Mouse (Mus musculus) ovary, adult 18-20 months (tissue): Measurements from ENCODE around the gene Dhx15.
"Not testable (repeated sequence)": the region's sequence is repeated elsewhere in the genome, so short reads cannot be mapped to it uniquely, and the experiment has no call there.

Experiments used
- DNase-seq: peaks from one replicate; pipeline ENCODE4 v3.0.0; 2022; ENCODE audit warnings: low spot score, mixed read lengths

The Dhx15 gene

GRCm38 (mm10) chr5:52190371-52191179 lies at the start of gene Dhx15:
Gene Dhx15, minus strand, starts transcription at chr5:52190514.
- DNase-seq: peak; percentile 88

- no peak for DNase-seq
These were observed 48.6 kb upstream of the Dhx15 start for GRCm38 (mm10) chr5:52238877-52239276.

GRCm38 (mm10) chr5:52237956-52238735 lies 47.8 kb upstream of the Dhx15 start:
- no peak for DNase-seq

DNA sequence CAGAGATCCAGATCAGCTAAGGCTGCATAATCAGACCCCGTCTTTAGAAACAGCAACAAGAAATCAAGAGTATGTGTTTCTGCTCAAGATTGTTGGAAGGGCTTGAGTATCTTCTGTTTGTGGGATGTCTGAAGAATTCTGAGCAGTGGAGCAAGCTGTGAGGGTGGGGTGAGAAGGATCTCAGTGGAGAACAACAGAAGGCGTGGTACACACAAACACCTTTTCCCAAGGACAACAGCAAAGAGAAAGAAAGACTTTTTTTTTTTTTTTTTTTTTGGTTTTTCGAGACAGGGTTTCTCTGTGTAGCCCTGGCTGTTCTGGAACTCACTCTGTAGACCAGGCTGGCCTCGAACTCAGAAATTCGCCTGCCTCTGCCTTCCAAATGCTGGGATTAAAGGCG lies 46.3 kb upstream of the Dhx15 start:
- DNase-seq: not testable (repeated sequence)

DNA sequence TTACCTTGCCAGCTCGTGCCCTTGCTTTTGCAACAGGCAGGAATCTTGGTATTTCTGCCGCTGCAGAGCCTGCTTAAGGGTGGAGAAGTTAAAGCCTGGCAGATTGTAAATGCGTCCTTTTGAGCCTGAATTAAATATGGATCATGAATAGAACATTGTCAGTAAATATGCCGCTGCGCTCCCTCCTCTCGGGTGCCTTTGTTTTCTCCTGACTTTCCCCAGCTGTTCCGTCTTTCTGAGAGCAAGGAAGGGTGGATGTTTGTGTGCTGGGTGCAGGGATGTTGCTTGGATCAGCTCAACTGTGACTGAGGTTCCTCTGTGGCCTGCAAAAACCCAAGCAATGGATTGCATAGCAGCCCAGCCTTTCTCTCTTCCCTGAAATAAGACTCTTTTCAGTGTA lies 44.3 kb upstream of the Dhx15 start:
- DNase-seq: no peak

DNA sequence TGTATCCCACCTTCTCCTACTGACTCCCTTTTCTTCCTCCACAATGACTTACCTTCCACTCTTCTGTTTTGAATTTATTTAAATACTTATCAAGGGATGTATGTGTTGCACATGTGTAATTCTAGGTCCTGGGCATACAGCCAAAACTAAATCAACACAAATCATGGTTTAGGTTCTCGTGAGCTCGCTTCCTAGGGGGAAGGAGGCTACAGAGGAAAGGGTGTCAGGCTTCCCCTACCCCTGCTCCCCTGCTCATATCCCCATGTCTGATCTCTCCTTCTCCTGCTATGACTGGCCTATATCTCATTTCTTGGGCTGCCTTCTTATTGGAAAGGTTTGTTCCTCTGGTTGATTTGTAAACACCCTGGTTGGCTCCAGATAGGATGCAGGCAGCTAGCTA lies 43.6 kb upstream of the Dhx15 start:
- no peak for DNase-seq

DNA sequence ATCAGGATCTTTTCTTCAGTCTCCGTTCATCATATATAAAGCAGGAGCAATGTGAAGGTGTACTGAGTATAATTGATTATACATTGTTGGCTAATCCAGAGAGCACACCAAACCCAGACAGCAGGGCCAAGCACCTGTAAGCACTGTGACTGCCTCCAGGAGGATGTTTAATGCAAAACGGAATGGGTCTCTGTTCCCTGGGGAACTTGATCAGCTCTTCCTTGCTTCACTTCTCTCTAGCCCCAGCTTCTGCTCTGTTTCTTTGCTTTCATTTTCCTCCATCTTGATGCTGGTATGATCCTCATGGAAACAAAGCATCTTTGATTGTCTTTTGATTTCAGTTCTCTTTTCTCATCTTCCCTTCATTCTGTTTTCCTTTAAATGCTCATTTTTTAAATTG lies 42.3 kb upstream of the Dhx15 start:
- DNase-seq: no peak

GRCm38 (mm10) chr5:52232199-52232598 lies 41.9 kb upstream of the Dhx15 start:
- DNase-seq: no peak

DNA sequence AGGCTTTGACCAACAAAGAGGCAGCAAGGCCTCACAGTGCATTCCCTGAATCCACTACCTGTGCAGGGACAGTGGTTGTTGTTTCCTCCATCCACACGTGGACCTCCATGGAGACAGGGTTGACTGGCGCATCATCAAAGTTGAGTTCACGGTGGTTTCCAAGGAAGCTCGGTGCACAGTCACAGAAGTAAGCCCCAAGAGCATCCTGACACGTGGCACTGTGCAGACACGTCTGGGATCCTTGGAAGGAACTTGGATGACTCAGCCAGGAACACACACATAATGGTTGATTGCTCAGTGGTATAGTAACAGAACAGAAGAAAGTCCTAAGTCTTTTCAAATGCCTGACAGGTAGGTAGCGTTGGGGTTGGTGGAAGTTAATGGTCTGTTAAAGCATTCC lies 40.2 kb upstream of the Dhx15 start:
- no peak for DNase-seq

GRCm38 (mm10) chr5:52226677-52227076 lies 36.4 kb upstream of the Dhx15 start:
- no peak for DNase-seq

DNA sequence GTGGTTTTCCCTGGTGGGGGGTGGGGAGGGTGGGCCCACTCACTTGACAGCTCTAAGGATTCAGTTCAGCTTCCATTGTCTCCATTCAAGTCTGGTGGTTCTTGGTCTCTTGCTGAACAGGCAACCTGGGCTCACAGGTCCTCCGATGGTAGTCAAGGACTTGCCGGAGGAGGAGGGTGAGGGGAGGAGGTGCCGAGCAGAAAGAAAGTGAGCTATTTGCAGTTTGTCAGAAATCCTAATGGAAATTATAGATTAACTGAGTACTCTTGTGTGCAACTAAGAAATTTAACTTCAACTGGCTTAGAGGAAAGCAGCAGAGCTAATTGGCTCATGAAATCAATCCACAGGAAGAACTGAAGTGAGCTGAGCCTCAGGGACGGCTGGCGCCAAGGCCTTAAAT lies 31.3 kb upstream of the Dhx15 start:
- DNase-seq: no peak

DNA sequence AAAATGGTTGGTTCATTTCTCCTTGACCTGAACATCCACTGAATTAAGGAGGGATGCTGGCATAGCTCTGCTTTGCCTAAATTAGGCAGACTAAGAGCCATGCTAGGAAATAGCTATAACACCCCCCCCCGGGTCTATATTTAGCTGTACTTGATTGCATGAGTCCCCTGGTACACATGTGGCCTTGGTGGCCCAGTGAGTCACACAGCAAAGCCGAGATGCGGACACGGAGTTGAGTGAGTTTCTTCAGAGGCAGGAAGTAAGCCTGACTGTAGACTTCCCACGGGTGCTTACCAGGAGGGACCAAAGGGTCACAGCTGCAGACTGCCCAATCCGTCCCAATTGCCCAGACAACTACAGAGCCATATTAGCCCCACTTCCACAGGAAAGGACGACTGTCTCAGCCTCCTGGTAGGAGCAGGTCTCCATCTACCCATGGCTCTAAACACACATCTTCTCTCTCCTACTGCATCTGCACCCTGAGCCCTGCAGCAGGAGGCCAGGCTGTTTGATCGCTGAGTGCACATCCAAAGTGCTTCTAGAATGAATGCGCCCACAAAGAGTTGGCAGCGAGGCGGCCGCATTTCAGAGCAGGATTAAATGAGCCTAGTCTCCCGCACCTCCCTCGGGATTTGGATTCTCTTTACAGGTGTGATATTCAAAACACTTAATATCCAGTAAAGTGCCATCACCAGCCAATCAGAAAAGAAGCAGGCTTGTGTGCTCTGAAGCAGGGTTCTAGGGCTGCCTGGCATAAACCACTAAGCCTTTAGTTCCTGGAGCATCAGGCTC lies 29.9 kb upstream of the Dhx15 start:
- no peak for DNase-seq

DNA sequence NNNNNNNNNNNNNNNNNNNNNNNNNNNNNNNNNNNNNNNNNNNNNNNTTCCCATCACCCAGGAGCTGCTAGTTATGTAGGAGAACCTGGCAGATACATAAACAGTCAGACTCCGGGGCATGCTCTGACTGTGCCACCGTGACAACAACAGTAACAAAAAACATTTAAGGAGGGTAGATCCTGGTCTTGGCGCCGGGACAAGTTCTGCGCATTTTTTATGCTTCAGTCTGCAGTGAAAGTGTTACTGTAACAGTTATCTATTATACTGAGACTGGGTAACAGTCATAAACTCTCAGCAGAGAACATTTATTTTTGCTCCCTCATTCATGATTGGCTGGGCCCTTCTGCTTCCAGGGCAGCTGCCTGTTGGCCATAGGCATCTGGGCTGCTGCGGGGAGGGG lies 27.9 kb upstream of the Dhx15 start:
- no peak for DNase-seq

GRCm38 (mm10) chr5:52213143-52213900 lies 23.0 kb upstream of the Dhx15 start:
- no peak for DNase-seq

DNA sequence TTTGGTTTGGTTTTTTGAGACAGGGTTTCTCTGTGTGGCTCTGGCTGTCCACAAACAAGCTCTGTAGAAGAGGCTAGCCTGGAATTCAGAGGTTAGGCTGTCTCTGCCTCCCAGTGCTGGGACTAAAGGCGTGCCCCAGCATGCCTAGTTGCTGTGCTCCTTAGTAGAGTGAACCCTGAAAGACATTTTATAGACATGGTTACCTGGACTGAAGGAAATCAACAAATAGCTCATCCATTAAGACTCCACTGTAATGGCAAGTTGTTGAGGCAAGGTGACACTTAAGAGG lies 810 bp upstream of the Dhx15 start:
- DNase-seq: no peak

GRCm38 (mm10) chr5:52189664-52190365 lies 499 bp downstream of the Dhx15 start:
- peak; percentile 26 for DNase-seq

GRCm38 (mm10) chr5:52188206-52188605 lies 2.1 kb downstream of the Dhx15 start:
- no peak for DNase-seq

DNA sequence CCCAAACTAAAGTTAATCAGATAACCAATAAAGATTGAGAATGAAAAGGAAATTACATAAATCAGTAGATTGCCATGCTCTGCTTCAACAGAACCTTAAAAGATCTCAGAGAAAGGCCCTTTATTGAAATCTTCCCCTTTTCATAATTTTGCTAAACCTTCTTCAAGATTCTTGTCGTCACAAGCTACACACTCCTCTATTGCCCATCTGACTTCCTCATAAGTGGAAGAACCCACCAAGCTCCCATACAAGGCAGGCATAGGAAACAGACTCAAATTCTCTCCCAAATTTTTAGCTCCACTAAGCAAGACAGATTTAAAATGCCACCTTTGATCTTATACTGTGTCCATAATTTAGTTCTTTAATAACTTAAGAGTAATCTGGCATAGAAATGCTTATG lies 13.0 kb downstream of the Dhx15 start:
- no peak for DNase-seq

DNA sequence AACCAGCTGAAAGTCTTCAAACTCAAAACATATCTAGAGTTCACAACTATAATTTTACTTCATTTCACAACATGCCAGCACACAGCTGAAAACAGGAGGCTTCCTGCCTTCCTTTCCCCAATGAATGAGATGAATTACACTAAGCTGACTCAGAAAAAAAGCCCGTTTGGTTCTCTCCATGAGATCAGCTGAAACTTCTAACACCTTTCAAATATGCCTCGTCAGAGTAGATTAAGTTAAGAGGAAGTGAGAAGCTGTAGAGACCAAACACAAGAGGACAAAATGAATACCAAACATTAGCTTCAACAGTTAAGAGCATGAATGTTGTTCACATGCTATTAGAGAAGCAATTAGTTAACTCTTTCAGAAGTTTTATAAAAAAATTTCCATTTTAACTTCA lies 21.8 kb downstream of the Dhx15 start:
- DNase-seq: no peak

GRCm38 (mm10) chr5:52149138-52149537 lies 41.2 kb downstream of the Dhx15 start:
- no peak for DNase-seq

GRCm38 (mm10) chr5:52147141-52147540 lies 43.2 kb downstream of the Dhx15 start:
- no peak for DNase-seq
